Comparison of ENCODE assay signal across 8 mouse cellular contexts in genomic region chr11:120990951-120991526, GRCm38 (mm10). TPM values are rescaled to one million over a fixed set of nuclear protein-coding genes. Genes with fewer than 3 reads are reported as not detected.
A peak's percentile ranks its signal among the peaks of the same experiment; 100 is the strongest.
DNase-seq lines count a peak whose midpoint lies in the region; ATAC-seq and TF ChIP-seq lines count a peak whose summit lies in the region.

Csnk1d (minus strand) TSS chr11:120991330.

- H3K27me3 ChIP-seq in ES-Bruce4 (ENCODE audit: control insufficient read depth, insufficient read depth, low read length, poor library complexity, severe bottlenecking): no peaks in the 10 kb centered on the region
- H3K27me3 ChIP-seq in forebrain, embryonic 14.5 days (replicated peaks; ENCODE audit: control insufficient read depth, insufficient read depth, low read length): no peaks in the 10 kb centered on the region
- H3K27me3 ChIP-seq in neural tube, embryonic 15.5 days (replicated peaks): no peaks in the 10 kb centered on the region

- peak; percentile 74; the same call in 1 of the 2 replicates for ATAC-seq in cerebellum, adult (ENCODE audit: insufficient number of reproducible peaks, low FRiP score, low TSS enrichment)
- peak; percentile 95 for ATAC-seq in forebrain, embryonic 14.5 days
- ATAC-seq in neural tube, embryonic 15.5 days (ENCODE audit: low FRiP score): peak; percentile 92

- intact Hi-C loops in heart, postnatal 14 days (cut with DNase I): loop anchor here (2.0 kb wide), 1 partner anchor 166 kb away; the partner anchor contains the start of gene Fasn

- DNase-seq in forebrain, embryonic 14.5 days (ENCODE audit: low spot score): peak; percentile 97
- peak; percentile 99 to 100 for DNase-seq in heart, postnatal 14 days
- DNase-seq in layer of hippocampus, adult 11-12 months (ENCODE audit: low spot score): peak; percentile 99
- peak; percentile 96 to 97 for DNase-seq in lung, adult 18-20 months
- peak; percentile 97 for DNase-seq in testis, postnatal 14 days (ENCODE audit: low spot score)

- H3K36me3 ChIP-seq in ES-Bruce4 (ENCODE audit: control insufficient read depth, insufficient read depth, low read length, poor library complexity, severe bottlenecking): peaks cover 3% of the 10 kb centered on the region
- peaks cover 3% of the 10 kb centered on the region; the same call in 1 of the 2 replicates for H3K36me3 ChIP-seq in forebrain, embryonic 14.5 days (ENCODE audit: control insufficient read depth, insufficient read depth, low read length)
- H3K36me3 ChIP-seq in neural tube, embryonic 15.5 days: peaks cover 5% of the 10 kb centered on the region; the same call in 1 of the 2 replicates

- TF ChIP-seq CTCF in ES-Bruce4 (IDR thresholded peaks at IDR 0.05; ENCODE audit: low read depth, low read length): no peak

- under 1% methylated on average over 56 of the region's 59 CpGs for WGBS in forebrain, embryonic 14.5 days
- under 1% methylated on average over 59 of the region's 59 CpGs for WGBS in neural tube, embryonic 15.5 days

- no peaks in the 10 kb centered on the region for H3K9me3 ChIP-seq in ES-Bruce4 (replicated peaks; ENCODE audit: control insufficient read depth, insufficient read depth, low read length, poor library complexity, severe bottlenecking)
- H3K9me3 ChIP-seq in forebrain, embryonic 14.5 days (replicated peaks; ENCODE audit: control insufficient read depth, low read length): no peaks in the 10 kb centered on the region
- no peaks in the 10 kb centered on the region for H3K9me3 ChIP-seq in neural tube, embryonic 15.5 days (replicated peaks)

- no peak for TF ChIP-seq POLR2A in ES-Bruce4 (IDR thresholded peaks at IDR 0.05; ENCODE audit: insufficient read depth, low read length)

- no peak within 1 kb of the TSS for H3K27ac ChIP-seq in ES-Bruce4 (ENCODE audit: insufficient read depth, low read length)
- H3K27ac ChIP-seq in forebrain, embryonic 14.5 days (ENCODE audit: low read depth, low read length): peak within 1 kb of the TSS; percentile 97
- H3K27ac ChIP-seq in neural tube, embryonic 15.5 days (replicated peaks): peak within 1 kb of the TSS; percentile 95

- H3K4me3 ChIP-seq in ES-Bruce4 (ENCODE audit: low read depth, low read length): peak within 1 kb of the TSS; percentile 100
- peak within 1 kb of the TSS; percentile 100 for H3K4me3 ChIP-seq in forebrain, embryonic 14.5 days (ENCODE audit: low read depth, low read length)
- peak within 1 kb of the TSS; percentile 100 for H3K4me3 ChIP-seq in neural tube, embryonic 15.5 days (replicated peaks)

- no peak for TF ChIP-seq EP300 in ES-Bruce4 (IDR thresholded peaks at IDR 0.05; ENCODE audit: insufficient read depth, low read depth, low read length)

- H3K4me1 ChIP-seq in ES-Bruce4 (ENCODE audit: control insufficient read depth, insufficient read depth, low read length): peaks cover 3% of the 10 kb centered on the region
- peaks cover 33% of the 10 kb centered on the region for H3K4me1 ChIP-seq in forebrain, embryonic 14.5 days (ENCODE audit: control insufficient read depth, insufficient read depth, low read length)
- H3K4me1 ChIP-seq in neural tube, embryonic 15.5 days: peaks cover 62% of the 10 kb centered on the region

- peak within 1 kb of the TSS; percentile 92 for H3K4me2 ChIP-seq in forebrain, embryonic 14.5 days (ENCODE audit: low read length)
- peak within 1 kb of the TSS; percentile 83 for H3K4me2 ChIP-seq in neural tube, embryonic 15.5 days

- peak within 1 kb of the TSS; percentile 100 for H3K9ac ChIP-seq in ES-Bruce4 (ENCODE audit: low read depth, poor library complexity, severe bottlenecking)
- H3K9ac ChIP-seq in forebrain, embryonic 14.5 days (ENCODE audit: low read length): peak within 1 kb of the TSS; percentile 100
- peak within 1 kb of the TSS; percentile 94 for H3K9ac ChIP-seq in neural tube, embryonic 15.5 days (replicated peaks)

RNA-seq across cellular contexts. Expression of gene Csnk1d, which starts in this region (rescaled TPM):
- polyA plus RNA-seq in ES-Bruce4 (2011; ENCODE audit: insufficient read depth, insufficient read length, low read depth, missing spikeins): 99.3 and 109 TPM in 2 replicates
- 51.5 and 59.6 TPM in 2 replicates for polyA plus RNA-seq in forebrain, embryonic 14.5 days (2014; fragmentation: Nextera tagmentation; extraction: Ambion mirVana)
- total RNA-seq in heart, postnatal 14 days (2021): 10 to 100 TPM; 70.8 to 73.8 TPM
- 126 and 130 TPM in 2 replicates for polyA plus RNA-seq in neural tube, embryonic 15.5 days (2015; fragmentation: Nextera tagmentation; extraction: Ambion mirVana)
